Mouse (Mus musculus): ENCODE measurements around the gene Myh3. TPM values are rescaled to one million over a fixed set of nuclear protein-coding genes. Genes with fewer than 3 reads are reported as not detected.

Myh3 gene
- polyA plus RNA-seq, 1 experiment from 2014 or later = 0.07 TPM

- no peaks in the 10 kb centered on the region for H3K4me1 ChIP-seq (ENCODE audit: insufficient read depth, low read depth, low read length)
- no peak overlapping the region for H3K4me3 ChIP-seq (ENCODE audit: low read depth, low read length)
- H3K4me2 ChIP-seq (replicated peaks; ENCODE audit: low read depth, low read length) = no peak overlapping the region
- no peak for TF ChIP-seq CTCF (IDR thresholded peaks at IDR 0.05)
- no peak for TF ChIP-seq EP300 (IDR thresholded peaks at IDR 0.05)
- H3K9me3 ChIP-seq (ENCODE audit: low read length) = no peaks in the 10 kb centered on the region
- 87% methylated on average over 12 of the region's 12 CpGs for WGBS
- no peak for ATAC-seq
- H3K9ac ChIP-seq (replicated peaks; ENCODE audit: low read depth) = no peak overlapping the region
- H3K27ac ChIP-seq (ENCODE audit: low read length) = no peak overlapping the region
- no peaks in the 10 kb centered on the region for H3K27me3 ChIP-seq (replicated peaks; ENCODE audit: insufficient read depth, low read length)
- DNase-seq (ENCODE audit: low spot score) = no peak
- H3K36me3 ChIP-seq (ENCODE audit: insufficient read depth, low read length) = no peaks in the 10 kb centered on the region
Measured at GRCm38 (mm10) chr11:67147283-67147921, 69.3 kb downstream of the Myh3 start.

DNA sequence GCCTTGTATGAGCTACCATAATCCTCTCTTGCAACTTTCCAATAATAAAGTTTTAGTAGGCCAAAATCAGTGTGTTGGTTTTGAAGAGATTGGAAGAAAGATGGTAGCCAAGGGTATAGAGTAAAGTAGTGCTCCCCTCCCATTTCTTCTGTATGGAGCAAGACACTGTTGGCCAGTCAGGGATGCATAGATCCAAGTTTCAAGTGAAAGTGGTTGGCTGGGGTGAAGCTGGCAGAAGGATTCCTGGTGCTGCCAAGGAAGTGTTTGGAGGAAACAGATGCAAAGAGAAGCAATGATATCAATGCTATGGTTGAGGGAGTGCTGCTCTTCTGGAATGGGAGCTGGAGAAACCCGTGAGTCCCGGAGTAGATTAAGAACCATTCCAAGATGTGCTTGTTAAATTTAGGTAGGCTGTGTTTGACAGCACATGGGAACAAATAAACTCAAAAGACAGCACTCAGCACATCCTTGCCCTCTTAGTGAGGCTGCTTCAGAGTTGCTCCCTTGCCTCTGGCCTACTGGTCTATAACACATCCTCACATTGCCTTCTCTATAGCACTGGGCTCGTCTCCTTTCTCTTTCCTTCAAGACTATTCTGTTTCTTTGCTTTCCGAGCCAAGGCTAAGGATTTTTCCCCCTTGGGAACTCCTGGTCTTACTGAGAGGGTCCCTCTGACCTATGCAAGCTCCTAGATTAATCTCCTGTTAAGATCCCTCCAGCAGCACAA, 70.3 kb downstream of the Myh3 start:
- Histone ChIP-seq H3K4me1 (ENCODE audit: insufficient read depth, low read depth, low read length) (no peaks in the 10 kb centered on the region), H3K36me3 (ENCODE audit: insufficient read depth, low read length) (no peaks in the 10 kb centered on the region), H3K9me3 (ENCODE audit: low read length) (no peaks in the 10 kb centered on the region), H3K4me3 (ENCODE audit: low read depth, low read length) (no peak overlapping the region), H3K4me2 (replicated peaks; ENCODE audit: low read depth, low read length) (no peak overlapping the region), H3K27me3 (replicated peaks; ENCODE audit: insufficient read depth, low read length) (no peaks in the 10 kb centered on the region), H3K27ac (ENCODE audit: low read length) (no peak overlapping the region), H3K9ac (replicated peaks; ENCODE audit: low read depth) (no peak overlapping the region)
- no peak for DNase-seq (ENCODE audit: low spot score)
- ATAC-seq = no peak
- TF ChIP-seq EP300 (IDR thresholded peaks at IDR 0.05) (no peak), CTCF (IDR thresholded peaks at IDR 0.05) (no peak)
- WGBS = 64% methylated on average over 4 of the region's 4 CpGs

- Histone ChIP-seq H3K27ac (ENCODE audit: low read length) (no peak overlapping the region), H3K4me2 (replicated peaks; ENCODE audit: low read depth, low read length) (no peak overlapping the region), H3K4me1 (ENCODE audit: insufficient read depth, low read depth, low read length) (no peaks in the 10 kb centered on the region), H3K36me3 (ENCODE audit: insufficient read depth, low read length) (no peaks in the 10 kb centered on the region), H3K9me3 (ENCODE audit: low read length) (no peaks in the 10 kb centered on the region), H3K27me3 (replicated peaks; ENCODE audit: insufficient read depth, low read length) (no peaks in the 10 kb centered on the region), H3K9ac (replicated peaks; ENCODE audit: low read depth) (no peak overlapping the region), H3K4me3 (ENCODE audit: low read depth, low read length) (no peak overlapping the region)
- ATAC-seq = no peak
- 83% methylated on average over 2 of the region's 2 CpGs for WGBS
- DNase-seq (ENCODE audit: low spot score) = no peak
- no peak for TF ChIP-seq CTCF (IDR thresholded peaks at IDR 0.05)
- TF ChIP-seq EP300 (IDR thresholded peaks at IDR 0.05) = no peak
Measured at GRCm38 (mm10) chr11:67150237-67150636, 72.1 kb downstream of the Myh3 start.

DNA sequence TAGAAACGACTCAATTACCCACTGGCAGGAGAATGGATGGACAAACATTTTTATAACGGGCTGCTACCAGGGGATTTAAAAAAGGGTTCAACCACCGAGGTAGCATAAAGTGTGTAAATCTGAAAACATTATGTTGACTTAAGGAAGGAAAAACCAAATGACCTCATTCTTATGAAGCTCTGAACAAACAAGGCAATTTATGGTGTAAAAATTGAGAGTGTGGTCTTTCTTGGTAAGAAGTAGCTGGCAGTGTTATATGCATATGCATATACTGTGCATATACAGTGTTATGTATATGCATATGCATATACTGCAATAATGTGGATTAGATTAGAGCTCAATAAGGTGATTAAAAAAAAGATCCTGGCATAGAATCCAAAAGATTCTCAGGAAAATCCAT, 73.1 kb downstream of the Myh3 start:
- Histone ChIP-seq H3K4me3 (ENCODE audit: low read depth, low read length) (no peak overlapping the region), H3K9ac (replicated peaks; ENCODE audit: low read depth) (no peak overlapping the region), H3K27ac (ENCODE audit: low read length) (no peak overlapping the region), H3K36me3 (ENCODE audit: insufficient read depth, low read length) (no peaks in the 10 kb centered on the region), H3K4me2 (replicated peaks; ENCODE audit: low read depth, low read length) (no peak overlapping the region), H3K27me3 (replicated peaks; ENCODE audit: insufficient read depth, low read length) (no peaks in the 10 kb centered on the region), H3K9me3 (ENCODE audit: low read length) (no peaks in the 10 kb centered on the region), H3K4me1 (ENCODE audit: insufficient read depth, low read depth, low read length) (no peaks in the 10 kb centered on the region)
- DNase-seq (ENCODE audit: low spot score) (no peak), ATAC-seq (no peak)
- TF ChIP-seq CTCF (IDR thresholded peaks at IDR 0.05) = no peak
- no peak for TF ChIP-seq EP300 (IDR thresholded peaks at IDR 0.05)
- WGBS = 71% methylated on average over 3 of the region's 3 CpGs

Small RNAs within 50 kb of the gene (microRNA-seq; reads per million reads assigned to microRNA genes)
- not detected for gene Mir6923

Other genes with a start within 250 kb of the Myh3 start
- gene Pirt, start 166.3 kb upstream of the Myh3 start, polyA plus RNA-seq (2015; fragmentation: Nextera tagmentation; extraction: Ambion mirVana) = 1.8 and 1.9 TPM in 2 replicates
- gene Tmem238l, start 121.7 kb upstream of the Myh3 start, polyA plus RNA-seq (2015; fragmentation: Nextera tagmentation; extraction: Ambion mirVana) = not detected in 2 replicates
- gene Tmem220, start 53.1 kb upstream of the Myh3 start, polyA plus RNA-seq (2015; fragmentation: Nextera tagmentation; extraction: Ambion mirVana) = 3.5 and 5.4 TPM in 2 replicates
- gene Adprm, start 25.7 kb upstream of the Myh3 start, polyA plus RNA-seq (2015; fragmentation: Nextera tagmentation; extraction: Ambion mirVana) = 29.3 and 36.4 TPM in 2 replicates
- gene Sco1, start 25.6 kb upstream of the Myh3 start, polyA plus RNA-seq (2015; fragmentation: Nextera tagmentation; extraction: Ambion mirVana) = 9.3 and 9.7 TPM in 2 replicates
- not detected in 2 replicates for gene Myh2, start 92.7 kb downstream of the Myh3 start, polyA plus RNA-seq (2015; fragmentation: Nextera tagmentation; extraction: Ambion mirVana)
- gene Myh1, start 121.8 kb downstream of the Myh3 start, polyA plus RNA-seq (2015; fragmentation: Nextera tagmentation; extraction: Ambion mirVana) = 0.02 TPM in 1 of 2 replicates, not detected in the other
- not detected in 2 replicates for gene Myh4, start 159.7 kb downstream of the Myh3 start, polyA plus RNA-seq (2015; fragmentation: Nextera tagmentation; extraction: Ambion mirVana)
- 0.18 and 0.29 TPM in 2 replicates for gene Myh8, start 198.8 kb downstream of the Myh3 start, polyA plus RNA-seq (2015; fragmentation: Nextera tagmentation; extraction: Ambion mirVana)
- gene Myh13, start 243.4 kb downstream of the Myh3 start, polyA plus RNA-seq (2015; fragmentation: Nextera tagmentation; extraction: Ambion mirVana) = 0.29 and 0.38 TPM in 2 replicates